Mouse (Mus musculus): ENCODE measurements at regions not wholly inside any gene's neighbourhood (a gene's known extent, or its start where the extent isn't known, plus 50 kb on each side); places are given as distances from the start of the nearest gene placed in this dataset.

DNA sequence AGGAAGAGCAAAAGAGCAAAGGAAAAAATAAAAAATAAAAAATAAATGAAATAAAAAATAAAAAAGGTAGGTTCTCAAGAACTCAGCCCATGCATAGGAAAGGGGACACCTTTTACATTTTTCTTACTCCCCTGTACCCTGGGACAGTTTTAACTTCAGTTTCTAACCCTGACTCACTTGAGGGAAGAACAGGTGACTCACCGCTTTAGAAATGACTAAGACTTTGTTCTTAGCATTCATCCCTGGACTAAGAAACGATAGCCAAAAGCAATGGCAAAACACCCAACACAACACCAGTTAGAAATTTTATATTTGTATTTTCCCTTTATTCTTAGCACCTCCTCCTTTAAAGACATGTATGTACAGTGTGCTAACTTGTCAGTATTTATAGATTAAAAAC is 161.5 kb upstream of the Samsn1 start:
- no peak for DNase-seq (ENCODE audit: low spot score)

DNA sequence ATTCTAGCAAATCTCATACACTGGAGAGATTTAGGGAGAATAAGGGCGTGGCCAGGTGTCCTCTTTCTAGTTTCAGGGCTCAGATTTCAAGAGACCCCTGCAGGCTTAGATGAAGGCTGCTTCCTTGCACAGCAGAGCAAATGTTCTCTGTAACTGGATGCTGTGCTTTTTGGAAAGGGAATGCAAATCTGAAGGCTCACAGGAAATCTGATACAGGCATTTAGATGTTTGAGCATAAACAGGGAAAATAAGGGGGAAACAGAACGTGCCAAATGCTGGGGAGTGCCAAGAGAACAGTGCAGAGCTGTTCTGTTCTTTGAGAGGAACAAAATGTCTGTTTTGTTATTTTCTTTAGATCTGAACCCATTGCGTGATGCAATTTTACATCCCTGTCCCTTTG is 161.0 kb upstream of the Samsn1 start:
- DNase-seq (ENCODE audit: low spot score): peak; percentile 18

DNA sequence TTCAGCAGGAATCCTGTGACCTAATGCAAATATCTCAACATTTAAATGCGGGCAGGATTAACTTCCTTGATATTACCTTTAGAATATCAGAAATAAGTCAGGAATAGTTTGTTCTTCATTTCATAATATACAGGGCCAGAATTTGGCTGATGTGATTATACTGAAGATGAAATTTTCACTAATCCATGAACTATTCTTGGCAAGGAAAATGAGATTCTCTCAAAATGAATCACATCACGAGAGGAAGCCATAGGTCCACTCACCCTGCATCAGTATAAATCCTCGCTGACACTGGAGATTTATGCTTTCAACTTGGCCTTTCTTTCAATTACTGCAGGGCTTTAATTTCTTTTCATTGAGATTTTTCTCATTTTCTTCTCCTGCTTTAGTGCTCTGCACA is 159.5 kb upstream of the Samsn1 start:
- DNase-seq (ENCODE audit: low spot score): no peak

DNA sequence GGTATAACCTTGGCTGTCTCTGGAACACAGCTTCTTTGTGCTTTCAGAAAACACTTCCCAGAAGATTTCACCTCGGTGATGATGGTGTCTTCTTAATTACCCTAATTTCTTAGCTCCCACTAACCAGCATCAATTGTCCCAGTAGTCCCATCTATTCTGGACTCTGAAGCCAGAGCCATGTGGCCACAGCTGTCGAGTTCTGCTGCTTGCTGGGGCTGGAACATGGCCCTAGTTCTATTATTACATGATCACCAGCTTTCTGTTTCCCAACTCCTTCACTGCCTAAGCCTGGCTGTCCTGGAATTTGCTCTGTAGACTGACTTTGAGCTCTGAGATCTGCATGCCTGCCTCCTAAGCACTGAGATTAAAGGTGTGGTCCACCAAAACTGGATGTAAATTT is 145.6 kb upstream of the Samsn1 start:
- no peak for DNase-seq (ENCODE audit: low spot score)

DNA sequence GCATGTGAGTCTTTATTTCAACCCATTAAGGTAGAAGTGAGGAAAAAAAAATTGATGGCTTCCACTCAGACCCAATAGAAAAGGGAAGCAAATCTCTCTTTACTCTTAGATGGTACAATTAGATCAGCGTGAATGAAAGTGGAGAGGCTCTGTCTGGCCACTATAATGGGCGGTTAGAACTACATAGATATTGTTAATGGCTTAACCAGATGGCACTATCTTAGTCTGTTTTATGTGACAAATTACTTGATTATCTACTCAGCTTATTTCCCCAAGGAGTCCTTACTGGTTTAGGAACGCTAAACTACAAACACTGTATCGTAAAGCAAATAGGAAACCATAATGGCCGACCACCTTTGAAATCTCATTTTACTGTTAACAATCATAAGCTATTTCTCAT is 138.8 kb upstream of the Samsn1 start:
- no peak for DNase-seq (ENCODE audit: low spot score)

DNA sequence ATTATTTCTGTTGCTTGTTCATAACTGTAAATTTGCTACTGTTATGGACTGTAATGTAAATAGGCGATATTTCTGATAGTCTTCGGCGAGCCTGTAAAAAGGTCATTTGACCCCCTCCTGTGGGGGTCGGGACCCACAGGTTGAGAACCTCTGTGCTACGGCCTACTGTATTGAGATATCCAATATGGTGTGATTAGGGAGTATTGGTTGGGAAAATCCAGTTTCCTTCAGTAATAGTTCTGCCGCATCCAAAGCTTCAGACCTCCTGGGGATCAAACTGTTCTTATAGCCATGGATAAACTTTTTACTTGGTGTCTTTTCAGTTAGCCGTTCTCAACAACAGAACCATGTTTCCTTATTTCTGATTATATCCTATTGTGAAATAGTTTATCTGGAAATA is 136.5 kb upstream of the Samsn1 start:
- DNase-seq (ENCODE audit: low spot score): no peak

DNA sequence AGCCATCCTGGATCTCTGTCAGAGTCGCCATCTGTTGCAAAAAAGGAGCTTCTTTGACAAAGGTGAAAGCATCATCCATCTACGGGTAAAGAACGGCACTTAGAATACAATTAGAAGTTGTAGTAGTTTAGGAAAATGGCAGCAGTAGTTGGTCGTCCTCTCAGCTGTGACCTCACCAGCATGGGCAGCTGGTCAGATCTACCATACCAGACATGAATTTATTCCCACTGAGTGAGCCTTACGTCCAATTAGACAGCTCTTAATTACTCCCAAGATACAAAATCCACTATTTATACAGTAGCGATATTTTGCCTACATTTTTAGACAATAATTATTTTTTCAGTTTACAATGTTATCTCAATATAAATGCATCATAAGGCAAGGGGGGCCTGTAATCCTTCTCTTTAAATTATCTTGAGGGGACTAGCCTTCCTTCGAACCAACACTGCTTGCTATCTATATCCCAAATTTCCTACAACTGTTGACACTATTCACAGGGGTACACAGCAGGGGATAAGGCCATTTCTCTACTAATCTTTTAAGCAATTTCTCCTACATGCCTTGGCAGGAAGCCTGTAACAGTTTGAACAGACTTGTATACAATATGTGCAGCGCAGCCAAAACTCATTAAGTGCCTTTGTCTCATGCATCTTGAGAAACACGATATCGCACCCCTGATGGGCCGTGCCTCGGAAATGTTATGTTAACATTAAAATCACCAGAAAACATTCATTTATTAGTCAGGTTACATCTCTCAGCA is 131.9 kb upstream of the Samsn1 start:
- DNase-seq (ENCODE audit: low spot score): no peak

DNA sequence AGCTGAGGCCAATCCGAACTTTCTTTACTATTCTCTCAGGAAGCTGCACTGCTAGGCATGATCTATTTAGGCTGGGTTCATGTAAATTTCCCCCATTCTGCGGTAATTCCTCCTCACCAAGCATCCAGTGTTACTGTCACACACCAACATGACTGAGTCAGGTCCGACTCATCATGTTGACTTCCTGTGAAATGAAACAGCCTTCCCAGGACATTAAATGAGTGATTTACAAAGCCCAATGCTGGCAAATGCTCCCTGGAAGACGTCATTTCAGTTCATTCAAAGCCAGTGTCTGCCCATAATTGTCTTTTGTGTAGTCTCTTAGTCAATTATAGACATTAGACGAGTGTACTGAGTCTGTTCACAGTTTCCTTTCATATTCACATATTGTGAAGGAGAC is 127.5 kb upstream of the Samsn1 start:
- no peak for DNase-seq (ENCODE audit: low spot score)

DNA sequence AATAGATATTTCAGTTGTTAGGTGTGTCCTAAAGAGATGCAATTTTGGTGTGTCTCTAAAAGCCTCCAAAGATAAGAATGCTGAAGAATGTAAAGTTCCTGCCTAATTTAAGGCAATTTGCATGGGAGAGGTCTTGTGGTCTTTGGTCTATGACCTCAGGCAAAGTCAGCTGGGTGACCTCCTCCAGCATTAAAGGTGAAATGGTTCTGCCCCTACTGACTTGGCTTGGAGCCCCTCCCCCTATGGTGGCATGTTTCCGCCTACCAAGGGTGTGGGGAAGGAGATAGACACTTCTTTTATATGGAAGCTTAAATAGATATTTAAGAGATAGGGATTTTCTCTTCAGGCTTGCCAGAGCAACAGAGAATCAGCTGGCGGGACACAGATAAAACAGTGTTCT is 111.8 kb upstream of the Samsn1 start:
- DNase-seq (ENCODE audit: low spot score): no peak

DNA sequence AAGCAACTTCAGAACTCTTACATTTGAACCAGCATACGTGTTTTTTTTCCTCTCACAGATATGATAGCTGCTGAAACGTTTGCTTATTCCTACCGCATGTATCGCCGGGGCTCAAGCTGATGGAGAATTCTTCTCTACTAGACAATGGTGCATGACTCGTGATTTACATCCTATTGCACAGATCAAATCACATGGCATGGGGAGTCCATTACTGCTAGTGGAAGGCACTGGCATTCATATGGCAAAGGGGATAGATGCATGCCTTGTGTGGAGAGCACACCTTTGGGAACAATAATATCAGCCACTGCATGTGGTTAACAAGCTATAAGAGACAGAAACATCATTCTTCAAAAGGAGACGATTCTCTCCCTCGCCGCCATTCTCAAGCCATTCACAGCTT is 108.4 kb upstream of the Samsn1 start:
- DNase-seq (ENCODE audit: low spot score): no peak

DNA sequence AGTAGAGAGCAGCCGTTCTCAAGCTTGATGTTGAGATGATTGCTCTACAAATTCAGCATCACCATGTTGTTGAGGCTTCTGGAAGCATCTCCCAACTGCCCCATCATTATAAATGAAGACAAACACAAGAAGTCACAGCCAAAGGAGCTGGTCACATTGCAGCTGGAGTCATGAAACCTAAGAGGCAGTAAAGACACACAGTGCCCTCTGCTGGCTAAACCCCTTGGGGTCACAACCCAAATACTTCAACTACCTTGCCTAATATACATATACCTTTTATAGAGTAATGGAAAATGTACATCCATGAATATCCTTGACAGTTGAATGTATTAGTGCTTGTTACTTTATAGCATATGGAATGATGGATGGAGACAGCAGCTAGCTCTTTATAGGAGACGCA is 107.9 kb upstream of the Samsn1 start:
- DNase-seq (ENCODE audit: low spot score): peak; percentile 50

DNA sequence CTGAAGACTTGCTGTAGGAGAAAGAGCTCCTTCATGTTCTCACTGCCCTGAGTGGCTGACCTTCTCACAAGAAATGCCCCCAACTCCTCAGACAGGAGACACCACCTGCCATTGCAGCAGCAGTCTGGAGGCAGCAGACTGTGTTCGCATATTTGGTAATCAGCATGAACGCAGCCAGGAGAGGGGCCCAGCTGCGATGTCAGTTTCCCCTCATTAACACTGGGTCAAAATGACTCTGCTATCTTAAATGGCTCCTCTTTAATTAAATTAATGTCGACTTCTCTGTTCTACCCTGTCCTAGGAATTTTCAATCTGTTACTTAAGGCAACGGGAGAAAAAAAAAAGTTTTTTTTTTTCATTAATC is 100.9 kb upstream of the Samsn1 start:
- no peak for DNase-seq (ENCODE audit: low spot score)

DNA sequence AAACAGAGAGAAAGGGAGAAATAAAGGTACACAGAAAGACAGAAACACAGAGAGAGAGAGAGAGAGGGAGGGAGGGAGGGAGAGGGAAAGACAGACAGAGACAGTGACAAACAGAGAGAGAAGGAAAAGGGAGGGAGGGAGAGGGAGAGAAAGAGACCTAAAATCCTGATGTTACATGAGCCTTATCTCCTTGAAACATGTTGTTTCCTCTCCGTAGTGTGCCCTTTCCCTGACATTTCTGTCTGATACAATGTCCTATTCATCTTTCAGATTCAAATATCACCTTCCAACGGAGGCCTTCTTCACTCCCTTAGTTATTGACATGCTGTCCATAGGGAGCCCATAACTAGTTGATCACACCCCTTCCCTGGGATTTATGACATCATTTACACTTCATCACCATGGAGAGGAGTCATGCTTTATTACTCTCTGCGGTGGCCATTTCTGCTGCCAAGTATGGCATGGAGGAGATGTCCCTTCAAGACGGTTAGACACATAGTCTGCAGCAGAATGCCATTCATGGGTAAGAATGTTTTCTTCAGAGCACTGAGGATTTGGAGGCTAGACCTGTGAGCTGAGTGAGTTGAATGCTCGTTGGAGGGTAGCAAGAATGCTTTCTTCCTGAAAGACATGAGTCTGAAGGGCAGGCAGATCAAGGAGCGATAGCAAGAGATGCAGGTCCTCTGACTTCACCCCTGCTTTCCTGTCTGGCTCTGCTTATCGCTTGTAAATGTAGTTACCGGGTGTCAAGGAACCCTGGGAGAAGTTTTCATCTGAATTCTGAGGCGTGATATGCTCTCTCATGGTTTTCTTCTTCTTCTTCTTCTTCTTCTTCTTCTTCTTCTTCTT is 100.3 kb upstream of the Samsn1 start:
- no peak for DNase-seq (ENCODE audit: low spot score)

DNA sequence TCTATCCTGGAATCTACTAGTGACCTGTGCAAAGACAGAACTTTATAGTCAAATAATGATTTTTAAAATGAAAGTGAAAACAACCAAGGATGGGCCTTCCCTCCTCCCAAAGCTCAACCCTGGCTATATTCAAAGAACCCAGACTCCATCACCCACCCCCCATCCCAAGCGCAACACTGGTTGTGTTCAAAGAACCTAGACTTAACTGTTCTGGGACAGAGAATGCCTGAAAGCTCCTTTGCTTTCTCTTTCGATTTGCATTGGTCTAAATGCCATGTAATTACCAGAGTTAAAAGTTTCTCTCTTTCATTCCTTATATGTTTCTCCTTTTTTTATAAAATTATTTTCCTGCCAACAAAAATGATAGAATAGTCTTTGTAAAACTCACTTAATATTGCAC is 98.6 kb upstream of the Samsn1 start:
- DNase-seq (ENCODE audit: low spot score): no peak

DNA sequence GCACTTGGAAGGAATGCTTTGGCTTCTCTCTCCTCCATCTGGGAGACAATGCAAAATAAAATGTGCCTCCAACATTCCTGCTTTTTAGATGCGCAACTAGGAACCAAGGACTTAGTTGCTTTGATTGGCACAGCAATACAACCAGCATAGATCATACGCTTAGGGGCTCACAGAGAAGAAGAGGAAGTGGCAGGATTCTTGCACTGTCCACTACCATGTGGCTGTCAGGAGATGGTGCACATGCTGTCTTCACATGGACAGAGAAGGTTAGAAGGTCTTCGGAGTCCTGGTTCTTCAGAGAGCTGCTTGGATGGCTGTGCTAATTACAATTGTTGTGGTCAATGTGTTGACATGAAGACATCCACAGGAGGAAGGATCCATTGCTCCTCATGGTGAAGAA is 88.3 kb upstream of the Samsn1 start:
- peak; percentile 17 for DNase-seq (ENCODE audit: low spot score)

DNA sequence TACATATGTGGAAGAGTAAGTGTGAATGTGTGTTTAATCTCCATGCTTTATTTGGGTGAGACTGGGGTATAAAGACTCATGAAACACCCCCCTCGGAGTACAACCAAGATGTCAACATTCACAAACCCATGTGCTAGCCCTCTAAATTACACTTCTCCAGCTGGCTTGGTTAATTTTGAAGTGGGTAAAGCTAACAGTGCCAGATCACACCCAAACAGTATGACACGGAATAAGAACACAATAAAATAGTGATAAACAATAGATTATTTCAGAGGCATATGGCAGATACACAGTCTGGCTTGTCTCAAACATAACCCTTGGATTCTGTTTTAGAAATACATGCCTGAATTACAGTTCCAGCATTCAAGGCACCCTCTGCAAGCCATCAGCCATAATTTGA is 86.4 kb upstream of the Samsn1 start:
- DNase-seq (ENCODE audit: low spot score): no peak

DNA sequence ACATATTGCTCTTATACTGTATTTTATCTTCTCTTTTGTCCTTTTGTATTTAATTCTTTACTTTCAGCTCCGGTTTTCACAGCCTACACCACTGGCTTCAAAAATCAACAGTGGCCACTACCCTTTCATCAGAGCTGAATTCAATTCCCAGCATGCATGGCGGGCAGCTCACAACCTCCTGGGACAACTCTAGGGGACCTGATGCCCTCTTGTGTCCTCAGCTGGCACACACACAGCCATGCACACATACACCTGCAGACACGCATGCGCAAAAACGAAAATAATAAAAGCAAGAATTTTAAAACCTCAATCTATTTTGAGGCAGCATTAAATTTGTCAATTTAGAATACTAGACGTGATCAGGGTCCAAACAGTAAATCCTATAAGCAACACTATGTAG is 82.6 kb upstream of the Samsn1 start:
- no peak for DNase-seq (ENCODE audit: low spot score)

DNA sequence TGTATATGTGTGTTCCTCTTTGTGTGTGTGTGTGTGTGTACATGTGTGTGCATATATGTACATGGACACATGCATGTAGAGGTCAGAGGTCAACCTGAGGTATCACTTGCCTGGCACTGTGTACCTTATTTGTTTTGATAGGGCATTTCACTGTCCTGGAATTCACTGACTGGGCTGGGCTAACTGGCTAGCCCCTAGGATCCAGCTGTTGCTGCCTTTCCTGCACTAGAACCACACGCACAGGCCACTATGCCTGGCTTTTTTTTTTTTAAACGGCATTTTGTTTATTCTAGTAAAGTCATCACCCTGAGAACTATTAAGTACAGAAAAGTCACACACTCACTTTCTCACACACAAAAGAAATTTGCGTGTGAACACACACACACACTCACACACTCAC is 79.7 kb upstream of the Samsn1 start:
- DNase-seq (ENCODE audit: low spot score): no peak

DNA sequence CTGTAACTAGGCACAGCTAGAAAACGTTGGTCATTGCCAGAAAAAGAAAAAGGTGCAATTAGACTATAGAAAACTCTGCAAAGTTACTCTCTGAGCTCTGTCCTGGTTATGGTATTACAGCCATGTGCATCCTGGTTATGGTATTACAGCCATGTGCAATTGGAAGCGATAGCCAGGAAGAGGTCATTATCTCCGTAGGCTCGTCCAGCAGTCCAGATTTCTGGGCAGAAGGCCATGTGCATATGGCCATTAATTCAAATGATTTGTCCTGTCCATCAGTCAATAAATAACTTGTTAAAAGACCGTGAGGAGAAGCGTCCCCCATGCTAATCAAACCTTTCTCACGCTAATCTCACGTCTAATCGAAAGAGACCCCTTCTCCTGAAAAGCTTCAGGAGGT is 75.7 kb upstream of the Samsn1 start:
- no peak for DNase-seq (ENCODE audit: low spot score)

DNA sequence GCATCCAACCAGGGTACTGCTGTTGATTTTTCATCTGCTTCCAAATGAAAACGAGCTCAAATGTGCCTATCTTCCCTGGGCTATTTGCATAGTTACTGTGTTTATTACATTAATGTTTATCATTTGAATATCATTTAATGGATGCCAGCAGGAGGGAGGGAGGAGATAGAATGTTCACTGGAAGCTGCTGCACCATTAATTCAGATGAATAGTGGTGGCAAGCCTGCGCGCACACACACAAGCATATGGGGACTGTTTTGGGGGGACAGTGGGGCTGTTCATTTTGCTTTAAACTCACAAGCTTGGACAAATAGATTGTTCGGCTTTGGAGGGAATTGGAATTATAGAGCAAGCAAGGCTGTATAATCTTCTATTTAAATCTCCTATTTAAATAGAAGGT is 74.3 kb upstream of the Samsn1 start:
- no peak for DNase-seq (ENCODE audit: low spot score)

DNA sequence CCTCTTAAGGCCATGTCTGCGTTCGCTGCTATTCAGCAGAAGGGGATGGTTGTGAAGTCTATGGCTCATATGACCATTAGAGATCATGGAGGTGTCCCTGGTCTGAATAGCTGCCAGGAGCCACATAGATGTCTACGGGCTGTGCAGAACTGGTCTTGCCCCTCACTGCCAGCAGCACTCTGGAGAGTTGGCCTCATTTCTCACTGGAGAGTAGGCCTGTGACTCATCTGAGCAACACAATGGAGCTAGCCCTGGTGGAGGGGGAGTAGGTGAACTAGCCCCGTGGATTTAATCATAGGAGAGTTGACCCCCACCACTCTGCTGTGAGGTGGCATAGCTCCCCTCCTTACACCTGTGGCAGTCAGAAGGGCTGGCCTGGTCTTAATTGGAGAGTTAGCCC is 63.3 kb upstream of the Samsn1 start:
- no peak for DNase-seq (ENCODE audit: low spot score)

DNA sequence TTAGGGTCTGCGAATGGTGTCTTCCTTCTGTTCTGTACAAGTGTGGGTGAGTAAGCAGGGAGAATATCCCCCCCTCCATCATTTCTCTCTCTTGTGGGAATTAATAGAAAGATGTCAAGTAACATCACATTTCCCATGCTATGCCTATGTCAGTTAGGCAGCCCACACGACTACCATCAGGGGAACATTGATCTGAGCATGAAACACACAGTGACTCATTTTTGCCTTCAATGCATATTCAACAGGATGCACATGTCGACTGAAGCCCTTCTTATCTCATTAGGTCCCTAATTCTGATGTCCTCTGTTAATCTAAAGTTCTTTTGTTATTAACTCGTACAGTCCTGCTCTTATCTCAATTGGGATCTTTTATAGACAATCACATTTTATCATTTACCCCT is 60.4 kb upstream of the Samsn1 start:
- DNase-seq (ENCODE audit: low spot score): no peak

DNA sequence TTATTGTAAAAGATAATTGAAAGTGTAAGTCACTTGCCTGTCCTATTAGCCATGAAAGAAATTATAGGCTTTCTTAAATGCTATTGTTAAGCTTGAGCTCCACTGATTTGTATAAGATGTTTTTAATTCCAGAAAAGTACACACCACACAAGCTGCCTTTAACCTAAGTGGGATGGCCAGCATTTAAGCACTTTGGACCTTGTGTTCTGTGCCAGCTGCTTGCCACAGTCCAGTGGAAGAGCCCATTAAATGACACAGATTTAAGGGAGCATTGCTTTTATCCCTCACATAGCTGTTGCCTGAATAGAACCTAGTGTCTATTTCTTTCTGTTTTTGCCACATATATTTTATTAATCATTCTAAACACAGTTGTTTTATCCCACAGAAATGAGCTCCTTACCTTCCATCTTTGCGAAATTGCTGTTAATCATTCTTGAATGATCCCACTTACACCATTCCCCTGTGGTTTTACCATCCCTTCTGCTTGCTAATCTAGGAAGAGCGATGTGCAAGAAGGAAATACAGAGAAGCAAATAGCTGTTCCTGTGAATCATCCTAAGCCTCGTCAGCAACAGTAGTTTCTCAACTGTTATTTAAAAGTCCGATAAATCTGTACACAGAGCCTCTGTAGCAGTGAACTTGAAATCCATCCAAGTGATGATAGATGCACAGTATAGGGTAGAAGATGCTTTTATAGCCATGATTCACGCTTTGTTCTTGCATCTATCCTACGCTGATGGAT is 57.9 kb upstream of the Samsn1 start:
- no peak for DNase-seq (ENCODE audit: low spot score)
